Mouse (Mus musculus): ENCODE results near the gene Hdac9. TPM values are rescaled to one million over a fixed set of nuclear protein-coding genes. Genes with fewer than 3 reads are reported as not detected.

The Hdac9 gene
- polyA plus RNA-seq, 1 experiment = not detected

- Histone ChIP-seq H3K36me3 (ENCODE audit: control insufficient read depth) (no peaks in the 10 kb centered on the region), H3K4me1 (ENCODE audit: control insufficient read depth) (no peaks in the 10 kb centered on the region), H3K9me3 (ENCODE audit: control insufficient read depth, low read length) (no peaks in the 10 kb centered on the region), H3K27me3 (ENCODE audit: control insufficient read depth) (no peaks in the 10 kb centered on the region), H3K4me3 (replicated peaks) (no peak overlapping the region)
- TF ChIP-seq TAL1 (IDR thresholded peaks at IDR 0.05; ENCODE audit: low read length) (no peak), GATA1 (IDR thresholded peaks at IDR 0.05; ENCODE audit: low read length) (no peak)
Measured at GRCm38 (mm10) chr12:34212162-34212561, 704.7 kb downstream of the Hdac9 start.

GRCm38 (mm10) chr12:34201471-34201870 lies 715.4 kb downstream of the Hdac9 start:
- no peaks in the 10 kb centered on the region for H3K4me1 ChIP-seq (ENCODE audit: control insufficient read depth)
- no peaks in the 10 kb centered on the region for H3K9me3 ChIP-seq (ENCODE audit: control insufficient read depth, low read length)
- H3K36me3 ChIP-seq (ENCODE audit: control insufficient read depth) = no peaks in the 10 kb centered on the region
- TF ChIP-seq TAL1 (IDR thresholded peaks at IDR 0.05; ENCODE audit: low read length) = no peak
- no peak for TF ChIP-seq GATA1 (IDR thresholded peaks at IDR 0.05; ENCODE audit: low read length)
- H3K27me3 ChIP-seq (ENCODE audit: control insufficient read depth) = no peaks in the 10 kb centered on the region
- H3K4me3 ChIP-seq (replicated peaks) = no peak overlapping the region

- no peak for TF ChIP-seq TAL1 (IDR thresholded peaks at IDR 0.05; ENCODE audit: low read length)
- no peak for TF ChIP-seq GATA1 (IDR thresholded peaks at IDR 0.05; ENCODE audit: low read length)
- Histone ChIP-seq H3K9me3 (ENCODE audit: control insufficient read depth, low read length) (no peaks in the 10 kb centered on the region), H3K4me3 (replicated peaks) (no peak overlapping the region), H3K4me1 (ENCODE audit: control insufficient read depth) (no peaks in the 10 kb centered on the region), H3K36me3 (ENCODE audit: control insufficient read depth) (no peaks in the 10 kb centered on the region), H3K27me3 (ENCODE audit: control insufficient read depth) (no peaks in the 10 kb centered on the region)
Measured at GRCm38 (mm10) chr12:34200030-34200446, 716.9 kb downstream of the Hdac9 start.

GRCm38 (mm10) chr12:34195155-34195828 lies 721.6 kb downstream of the Hdac9 start:
- TF ChIP-seq GATA1 (IDR thresholded peaks at IDR 0.05; ENCODE audit: low read length) = no peak
- TF ChIP-seq TAL1 (IDR thresholded peaks at IDR 0.05; ENCODE audit: low read length) = no peak
- Histone ChIP-seq H3K9me3 (ENCODE audit: control insufficient read depth, low read length) (no peaks in the 10 kb centered on the region), H3K4me3 (replicated peaks) (no peak overlapping the region), H3K4me1 (ENCODE audit: control insufficient read depth) (no peaks in the 10 kb centered on the region), H3K27me3 (ENCODE audit: control insufficient read depth) (no peaks in the 10 kb centered on the region), H3K36me3 (ENCODE audit: control insufficient read depth) (no peaks in the 10 kb centered on the region)

GRCm38 (mm10) chr12:34194116-34194515 lies 722.8 kb downstream of the Hdac9 start:
- H3K9me3 ChIP-seq (ENCODE audit: control insufficient read depth, low read length) = no peaks in the 10 kb centered on the region; the same call in 1 of the 2 replicates
- TF ChIP-seq GATA1 (IDR thresholded peaks at IDR 0.05; ENCODE audit: low read length) (no peak), TAL1 (IDR thresholded peaks at IDR 0.05; ENCODE audit: low read length) (no peak)
- no peak overlapping the region for H3K4me3 ChIP-seq (replicated peaks)
- H3K27me3 ChIP-seq (ENCODE audit: control insufficient read depth) = no peaks in the 10 kb centered on the region
- H3K36me3 ChIP-seq (ENCODE audit: control insufficient read depth) = no peaks in the 10 kb centered on the region
- no peaks in the 10 kb centered on the region for H3K4me1 ChIP-seq (ENCODE audit: control insufficient read depth)

GRCm38 (mm10) chr12:34191246-34191645 lies 725.6 kb downstream of the Hdac9 start:
- TF ChIP-seq TAL1 (IDR thresholded peaks at IDR 0.05; ENCODE audit: low read length) = no peak
- no peak for TF ChIP-seq GATA1 (IDR thresholded peaks at IDR 0.05; ENCODE audit: low read length)
- Histone ChIP-seq H3K27me3 (ENCODE audit: control insufficient read depth) (no peaks in the 10 kb centered on the region), H3K36me3 (ENCODE audit: control insufficient read depth) (no peaks in the 10 kb centered on the region), H3K4me1 (ENCODE audit: control insufficient read depth) (no peaks in the 10 kb centered on the region), H3K4me3 (replicated peaks) (no peak overlapping the region), H3K9me3 (ENCODE audit: control insufficient read depth, low read length) (no peaks in the 10 kb centered on the region; the same call in 1 of the 2 replicates)

- Histone ChIP-seq H3K4me3 (replicated peaks) (no peak overlapping the region), H3K27me3 (ENCODE audit: control insufficient read depth) (no peaks in the 10 kb centered on the region), H3K4me1 (ENCODE audit: control insufficient read depth) (no peaks in the 10 kb centered on the region), H3K9me3 (ENCODE audit: control insufficient read depth, low read length) (no peaks in the 10 kb centered on the region; the same call in 1 of the 2 replicates), H3K36me3 (ENCODE audit: control insufficient read depth) (no peaks in the 10 kb centered on the region)
- TF ChIP-seq GATA1 (IDR thresholded peaks at IDR 0.05; ENCODE audit: low read length) (no peak), TAL1 (IDR thresholded peaks at IDR 0.05; ENCODE audit: low read length) (no peak)
Measured at GRCm38 (mm10) chr12:34178931-34179330, 738.0 kb downstream of the Hdac9 start.

GRCm38 (mm10) chr12:34176790-34177189 lies 740.1 kb downstream of the Hdac9 start:
- H3K9me3 ChIP-seq (ENCODE audit: control insufficient read depth, low read length) = no peaks in the 10 kb centered on the region; the same call in 1 of the 2 replicates
- no peak for TF ChIP-seq GATA1 (IDR thresholded peaks at IDR 0.05; ENCODE audit: low read length)
- no peak for TF ChIP-seq TAL1 (IDR thresholded peaks at IDR 0.05; ENCODE audit: low read length)

GRCm38 (mm10) chr12:34173036-34173435 lies 743.9 kb downstream of the Hdac9 start:
- no peaks in the 10 kb centered on the region for H3K36me3 ChIP-seq (ENCODE audit: control insufficient read depth)
- no peak overlapping the region for H3K4me3 ChIP-seq (replicated peaks)
- no peaks in the 10 kb centered on the region for H3K4me1 ChIP-seq (ENCODE audit: control insufficient read depth)
- no peaks in the 10 kb centered on the region; the same call in 1 of the 2 replicates for H3K9me3 ChIP-seq (ENCODE audit: control insufficient read depth, low read length)
- TF ChIP-seq TAL1 (IDR thresholded peaks at IDR 0.05; ENCODE audit: low read length) = no peak
- no peak for TF ChIP-seq GATA1 (IDR thresholded peaks at IDR 0.05; ENCODE audit: low read length)
- no peaks in the 10 kb centered on the region for H3K27me3 ChIP-seq (ENCODE audit: control insufficient read depth)

More at GRCm38 (mm10) chr12:34176790-34177189, 740.1 kb downstream of the Hdac9 start:
- Histone ChIP-seq H3K36me3 (ENCODE audit: control insufficient read depth) (no peaks in the 10 kb centered on the region), H3K27me3 (ENCODE audit: control insufficient read depth) (no peaks in the 10 kb centered on the region), H3K4me3 (replicated peaks) (no peak overlapping the region), H3K4me1 (ENCODE audit: control insufficient read depth) (no peaks in the 10 kb centered on the region)
